Mouse (Mus musculus): ENCODE results near the gene Hrg. TPM values are rescaled to one million over a fixed set of nuclear protein-coding genes. Genes with fewer than 3 reads are reported as not detected.
"Not testable (repeated sequence)": the region's sequence is repeated elsewhere in the genome, so short reads cannot be mapped to it uniquely, and the experiment has no call there.

The Hrg gene
- polyA plus RNA-seq, 1 experiment, result not detected

GRCm38 (mm10) chr16:22921761-22922160 lies 29.1 kb upstream of the Hrg start:
- TF ChIP-seq TAL1 (IDR thresholded peaks at IDR 0.05; ENCODE audit: low read length), result no peak
- TF ChIP-seq GATA1 (IDR thresholded peaks at IDR 0.05; ENCODE audit: low read length), result no peak
- H3K27me3 ChIP-seq (ENCODE audit: control insufficient read depth), result no peaks in the 10 kb centered on the region
- H3K4me3 ChIP-seq (replicated peaks), result no peak overlapping the region
- no peaks in the 10 kb centered on the region for H3K9me3 ChIP-seq (ENCODE audit: control insufficient read depth, low read length)
- no peaks in the 10 kb centered on the region for H3K36me3 ChIP-seq (ENCODE audit: control insufficient read depth)
- no peaks in the 10 kb centered on the region for H3K4me1 ChIP-seq (ENCODE audit: control insufficient read depth)

- Histone ChIP-seq H3K9me3 (ENCODE audit: control insufficient read depth, low read length) (no peaks in the 10 kb centered on the region), H3K4me3 (replicated peaks) (no peak overlapping the region), H3K27me3 (ENCODE audit: control insufficient read depth) (no peaks in the 10 kb centered on the region), H3K4me1 (ENCODE audit: control insufficient read depth) (no peaks in the 10 kb centered on the region), H3K36me3 (ENCODE audit: control insufficient read depth) (no peaks in the 10 kb centered on the region)
- TF ChIP-seq GATA1 (IDR thresholded peaks at IDR 0.05; ENCODE audit: low read length) (no peak), TAL1 (IDR thresholded peaks at IDR 0.05; ENCODE audit: low read length) (no peak)
These were observed 28.4 kb upstream of the Hrg start for GRCm38 (mm10) chr16:22922433-22922832.

- H3K4me3 ChIP-seq (replicated peaks), result no peak overlapping the region
- no peak for TF ChIP-seq GATA1 (IDR thresholded peaks at IDR 0.05; ENCODE audit: low read length)
- no peak for TF ChIP-seq TAL1 (IDR thresholded peaks at IDR 0.05; ENCODE audit: low read length)
- no peaks in the 10 kb centered on the region for H3K27me3 ChIP-seq (ENCODE audit: control insufficient read depth)
- H3K4me1 ChIP-seq (ENCODE audit: control insufficient read depth), result no peaks in the 10 kb centered on the region
- peaks cover 14% of the 10 kb centered on the region for H3K9me3 ChIP-seq (ENCODE audit: control insufficient read depth, low read length)
- no peaks in the 10 kb centered on the region for H3K36me3 ChIP-seq (ENCODE audit: control insufficient read depth)
These were observed 21.3 kb upstream of the Hrg start for GRCm38 (mm10) chr16:22929575-22929974.

GRCm38 (mm10) chr16:22931431-22932200 lies 19.3 kb upstream of the Hrg start:
- Histone ChIP-seq H3K27me3 (ENCODE audit: control insufficient read depth) (no peaks in the 10 kb centered on the region), H3K36me3 (ENCODE audit: control insufficient read depth) (no peaks in the 10 kb centered on the region), H3K9me3 (ENCODE audit: control insufficient read depth, low read length) (peaks cover 14% of the 10 kb centered on the region), H3K4me3 (replicated peaks) (no peak overlapping the region), H3K4me1 (ENCODE audit: control insufficient read depth) (no peaks in the 10 kb centered on the region)
- no peak for TF ChIP-seq GATA1 (IDR thresholded peaks at IDR 0.05; ENCODE audit: low read length)
- no peak for TF ChIP-seq TAL1 (IDR thresholded peaks at IDR 0.05; ENCODE audit: low read length)

- Histone ChIP-seq H3K4me1 (ENCODE audit: control insufficient read depth) (no peaks in the 10 kb centered on the region), H3K27me3 (ENCODE audit: control insufficient read depth) (no peaks in the 10 kb centered on the region), H3K9me3 (ENCODE audit: control insufficient read depth, low read length) (peaks cover 2% of the 10 kb centered on the region; the same call in 1 of the 2 replicates), H3K36me3 (ENCODE audit: control insufficient read depth) (no peaks in the 10 kb centered on the region), H3K4me3 (replicated peaks) (no peak overlapping the region)
- TF ChIP-seq TAL1 (IDR thresholded peaks at IDR 0.05; ENCODE audit: low read length), result no peak
- no peak for TF ChIP-seq GATA1 (IDR thresholded peaks at IDR 0.05; ENCODE audit: low read length)
These were observed 13.2 kb upstream of the Hrg start for GRCm38 (mm10) chr16:22937631-22938030.

GRCm38 (mm10) chr16:22938541-22938940 lies 12.3 kb upstream of the Hrg start:
- Histone ChIP-seq H3K9me3 (ENCODE audit: control insufficient read depth, low read length) (peaks cover 2% of the 10 kb centered on the region; the same call in 1 of the 2 replicates), H3K4me1 (ENCODE audit: control insufficient read depth) (no peaks in the 10 kb centered on the region), H3K4me3 (replicated peaks) (no peak overlapping the region), H3K36me3 (ENCODE audit: control insufficient read depth) (no peaks in the 10 kb centered on the region), H3K27me3 (ENCODE audit: control insufficient read depth) (no peaks in the 10 kb centered on the region)
- TF ChIP-seq GATA1 (IDR thresholded peaks at IDR 0.05; ENCODE audit: low read length) (no peak), TAL1 (IDR thresholded peaks at IDR 0.05; ENCODE audit: low read length) (no peak)

GRCm38 (mm10) chr16:22939120-22939695 lies 11.7 kb upstream of the Hrg start:
- Histone ChIP-seq H3K9me3 (ENCODE audit: control insufficient read depth, low read length) (peaks cover 2% of the 10 kb centered on the region; the same call in 1 of the 2 replicates), H3K4me1 (ENCODE audit: control insufficient read depth) (no peaks in the 10 kb centered on the region), H3K27me3 (ENCODE audit: control insufficient read depth) (no peaks in the 10 kb centered on the region), H3K4me3 (replicated peaks) (no peak overlapping the region), H3K36me3 (ENCODE audit: control insufficient read depth) (no peaks in the 10 kb centered on the region)
- TF ChIP-seq GATA1 (IDR thresholded peaks at IDR 0.05; ENCODE audit: low read length) (no peak), TAL1 (IDR thresholded peaks at IDR 0.05; ENCODE audit: low read length) (no peak)

- not testable (repeated sequence) for H3K27me3 ChIP-seq (ENCODE audit: control insufficient read depth); H3K9me3 ChIP-seq (ENCODE audit: control insufficient read depth, low read length); H3K4me3 ChIP-seq (replicated peaks); H3K4me1 ChIP-seq (ENCODE audit: control insufficient read depth); H3K36me3 ChIP-seq (ENCODE audit: control insufficient read depth)
These were observed 8.9 kb upstream of the Hrg start for GRCm38 (mm10) chr16:22941825-22942476.

- H3K4me3 ChIP-seq (replicated peaks), result no peak overlapping the region
- no peaks in the 10 kb centered on the region for H3K36me3 ChIP-seq (ENCODE audit: control insufficient read depth)
- H3K9me3 ChIP-seq (ENCODE audit: control insufficient read depth, low read length), result no peaks in the 10 kb centered on the region
- H3K27me3 ChIP-seq (ENCODE audit: control insufficient read depth), result no peaks in the 10 kb centered on the region
- TF ChIP-seq GATA1 (IDR thresholded peaks at IDR 0.05; ENCODE audit: low read length) (no peak), TAL1 (IDR thresholded peaks at IDR 0.05; ENCODE audit: low read length) (no peak)
- H3K4me1 ChIP-seq (ENCODE audit: control insufficient read depth), result no peaks in the 10 kb centered on the region
These were observed 3.5 kb upstream of the Hrg start for GRCm38 (mm10) chr16:22947371-22947770.

Measured in erythroblast, embryonic 14.5 days (primary cell).